Mouse (Mus musculus) kidney, embryonic 16.5 days (tissue): Measurements from ENCODE around the gene Cytl1. TPM values are rescaled to one million over a fixed set of nuclear protein-coding genes. Genes with fewer than 3 reads are reported as not detected.
A peak's percentile ranks its signal among the peaks of the same experiment; 100 is the strongest.

Experiments used
- ATAC-seq: fragments of 200-750 bp; cut with Nextera tagmentation; 2 replicates; pipeline ENCODE4 v1.8.0; 2017; ENCODE audit warnings: moderate TSS enrichment; ENCODE audit not compliant: low FRiP score, low TSS enrichment
- H3K27ac ChIP-seq: fragments of 300-500 bp; sonication (generic); 2 replicates; pipeline ENCODE4 v1.5.1; 2014; ENCODE audit warnings: low read length
- H3K27me3 ChIP-seq: fragments of 300-500 bp; sonication (generic); 2 replicates; pipeline ENCODE4 v1.6.1; 2014; ENCODE audit warnings: low read length, control low read depth, mixed read lengths; ENCODE audit not compliant: insufficient read depth
- H3K36me3 ChIP-seq: fragments of 300-500 bp; sonication (generic); 2 replicates; pipeline ENCODE4 v1.6.1; 2014; ENCODE audit warnings: low read length, control low read depth, mixed read lengths; ENCODE audit not compliant: insufficient read depth
- H3K4me1 ChIP-seq: fragments of 300-500 bp; sonication (generic); 2 replicates; pipeline ENCODE4 v1.6.1; 2014; ENCODE audit warnings: low read length, control low read depth, mixed read lengths; ENCODE audit not compliant: insufficient read depth
- H3K4me2 ChIP-seq: fragments of 300-500 bp; sonication (generic); replicated peaks from 2 replicates; pipeline ENCODE4 v1.6.1; 2014; ENCODE audit warnings: low read depth, low read length
- H3K4me3 ChIP-seq: fragments of 300-500 bp; sonication (generic); 2 replicates; pipeline ENCODE4 v1.5.1; 2014; ENCODE audit warnings: mild to moderate bottlenecking, low read length
- H3K9ac ChIP-seq: fragments of 300-500 bp; sonication (generic); replicated peaks from 2 replicates; pipeline ENCODE4 v1.6.1; 2014; ENCODE audit warnings: low read length
- H3K9me3 ChIP-seq: fragments of 300-500 bp; sonication (generic); 2 replicates; pipeline ENCODE4 v1.6.1; 2016; ENCODE audit warnings: low read length, control low read depth
- WGBS: fragments of 180-500 bp; shearing (Covaris S2); extraction: QIAGEN DNeasy Blood & Tissue Kit; methylation state at CpG from one replicate; pipeline ENCODE4 v1.1.7; 2014; 5-methylcytosine and 5-hydroxymethylcytosine counted together
- polyA plus RNA-seq: library from polyadenylated mRNA; unstranded; fragments of >200 nt; fragmentation: Nextera tagmentation; extraction: Ambion mirVana; gene quantifications from 2 replicates; pipeline ENCODE4 v1.2.1, GENCODE M21; 2015

Cytl1 gene
- polyA plus RNA-seq, 1 experiment from 2014 or later = 1.2 TPM

DNA sequence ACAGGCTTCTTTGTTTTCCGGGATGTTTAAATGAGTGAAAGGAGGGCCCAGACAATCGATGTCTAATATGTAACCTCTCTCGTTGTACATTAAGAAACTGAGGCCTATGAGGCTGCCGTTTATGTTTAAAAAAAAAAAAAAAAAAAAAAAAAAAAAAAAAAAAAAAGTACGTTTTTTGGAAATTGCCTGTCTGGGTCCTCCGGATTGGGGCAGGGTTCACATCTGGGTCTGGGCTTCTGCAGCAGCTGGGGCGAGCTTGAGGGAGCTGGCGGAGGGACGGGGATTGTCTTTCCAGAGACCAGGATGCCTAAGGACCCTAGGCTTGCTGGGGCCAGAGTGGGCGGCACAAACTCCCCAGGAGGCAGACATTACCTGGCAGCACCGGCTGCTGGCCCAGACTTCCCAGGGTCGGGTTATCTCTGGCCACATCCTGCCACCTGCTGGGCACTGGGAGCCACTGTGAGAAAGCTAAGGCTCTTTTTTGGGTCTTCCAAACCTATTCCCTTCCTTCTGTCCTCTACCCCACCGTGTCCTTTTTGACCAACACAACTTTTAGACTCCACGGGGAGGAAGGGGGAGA lies 17.8 kb upstream of the Cytl1 start:
- ATAC-seq = peak; percentile 76
- peaks cover 4% of the 10 kb centered on the region for H3K27me3 ChIP-seq
- 0 out of 2 replicates have a peak overlapping the region, but pooled peaks have one; percentile 23 for H3K9ac ChIP-seq
- H3K4me3 ChIP-seq = peak overlapping the region; percentile 32
- H3K4me2 ChIP-seq = peak overlapping the region; percentile 49
- 0 out of 2 replicates have a peak, but pooled peaks cover 4% of the 10 kb centered on the region for H3K9me3 ChIP-seq
- no peaks in the 10 kb centered on the region for H3K36me3 ChIP-seq
- H3K4me1 ChIP-seq = no peaks in the 10 kb centered on the region
- H3K27ac ChIP-seq = no peak overlapping the region
- WGBS = under 1% methylated on average over 14 of the region's 14 CpGs

DNA sequence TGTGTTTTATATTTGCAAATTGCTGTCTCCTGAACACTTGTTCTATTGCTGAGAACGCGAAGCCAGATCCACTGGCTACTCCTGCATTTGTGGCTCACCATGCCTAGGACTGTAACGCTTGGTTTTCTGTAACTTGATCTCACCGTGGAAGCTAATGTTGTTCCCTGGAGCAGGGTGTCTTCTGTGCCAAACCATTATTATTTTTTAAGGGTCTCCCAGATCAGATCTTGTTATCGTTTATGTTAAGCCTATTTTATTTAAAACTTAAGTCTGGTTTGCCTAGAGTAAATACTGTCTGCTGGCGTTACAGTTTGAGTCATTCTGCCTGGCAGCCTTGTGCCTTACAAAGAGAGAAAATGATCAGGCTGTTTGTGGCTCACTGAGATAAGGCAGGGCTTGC lies 14.6 kb upstream of the Cytl1 start:
- 11% methylated on average over 6 of the region's 6 CpGs for WGBS
- H3K9ac ChIP-seq = no peak overlapping the region
- no peaks in the 10 kb centered on the region for H3K4me1 ChIP-seq
- peaks cover 4% of the 10 kb centered on the region for H3K27me3 ChIP-seq
- no peaks in the 10 kb centered on the region for H3K9me3 ChIP-seq
- no peak for ATAC-seq
- no peaks in the 10 kb centered on the region for H3K36me3 ChIP-seq
- no peak overlapping the region for H3K27ac ChIP-seq
- H3K4me3 ChIP-seq = no peak overlapping the region
- no peak overlapping the region for H3K4me2 ChIP-seq

DNA sequence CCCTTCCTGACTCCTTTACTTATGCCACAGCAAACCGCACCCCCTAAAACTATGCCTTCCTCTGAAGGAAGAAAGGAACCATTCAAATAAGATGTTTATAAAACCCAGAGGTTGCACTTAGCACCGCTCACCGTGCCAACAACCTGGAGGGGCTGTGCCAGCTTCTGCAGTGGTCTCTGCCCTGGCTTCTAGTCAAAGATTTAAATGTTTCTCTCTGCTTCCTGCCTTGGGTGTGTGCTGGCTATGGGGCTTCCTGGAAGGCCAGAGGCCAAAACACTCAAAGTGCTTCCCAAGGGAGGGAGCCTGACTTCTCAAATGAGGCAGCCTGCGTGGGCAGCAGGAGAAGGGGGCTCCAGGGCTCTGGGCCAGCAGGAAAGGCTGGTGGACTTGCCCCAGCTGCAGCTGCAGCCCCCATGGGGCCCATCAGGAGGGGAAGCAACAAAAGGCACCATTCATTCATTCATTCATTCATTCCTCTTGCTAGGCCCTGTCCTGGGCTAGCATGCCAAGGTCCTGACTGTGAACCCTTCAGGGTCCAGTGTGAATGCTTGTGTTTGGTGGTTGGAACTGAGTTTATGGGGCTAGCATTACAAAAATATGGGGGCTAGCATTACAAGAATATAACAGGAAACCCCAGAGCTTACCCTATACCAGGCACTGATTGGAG lies 10.0 kb upstream of the Cytl1 start:
- Histone ChIP-seq H3K27me3 (no peaks in the 10 kb centered on the region; the same call in 1 of the 2 replicates), H3K27ac (no peak overlapping the region), H3K9ac (no peak overlapping the region), H3K4me3 (no peak overlapping the region), H3K36me3 (no peaks in the 10 kb centered on the region), H3K4me2 (no peak overlapping the region), H3K9me3 (no peaks in the 10 kb centered on the region), H3K4me1 (no peaks in the 10 kb centered on the region)
- no peak for ATAC-seq
- 64% methylated on average over 4 of the region's 4 CpGs for WGBS

DNA sequence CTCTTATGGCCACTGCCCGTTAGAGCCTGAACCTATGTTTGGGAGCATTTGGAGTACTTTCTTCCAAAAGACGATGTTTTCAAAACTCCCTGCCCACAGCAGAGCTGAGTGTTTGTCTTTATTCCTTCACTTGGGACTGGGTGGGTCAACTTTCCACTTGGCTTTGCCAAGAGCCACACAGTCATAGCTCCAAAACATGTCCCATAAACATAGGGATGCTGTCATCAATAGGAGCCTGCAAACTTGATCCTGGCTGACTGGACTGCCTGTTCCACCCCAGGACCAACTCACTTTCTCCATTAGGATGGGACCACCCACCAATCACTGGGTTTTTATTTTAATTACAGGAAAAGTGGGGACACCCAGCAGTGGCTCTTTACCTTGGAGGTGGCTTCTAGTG lies 4.5 kb upstream of the Cytl1 start:
- Histone ChIP-seq H3K36me3 (no peaks in the 10 kb centered on the region), H3K4me3 (no peak overlapping the region), H3K4me2 (no peak overlapping the region), H3K4me1 (peaks cover 4% of the 10 kb centered on the region), H3K27ac (no peak overlapping the region), H3K9me3 (no peaks in the 10 kb centered on the region; the same call in 1 of the 2 replicates), H3K9ac (no peak overlapping the region), H3K27me3 (no peaks in the 10 kb centered on the region)
- no peak for ATAC-seq
- WGBS = 84% methylated on average over 2 of the region's 2 CpGs

DNA sequence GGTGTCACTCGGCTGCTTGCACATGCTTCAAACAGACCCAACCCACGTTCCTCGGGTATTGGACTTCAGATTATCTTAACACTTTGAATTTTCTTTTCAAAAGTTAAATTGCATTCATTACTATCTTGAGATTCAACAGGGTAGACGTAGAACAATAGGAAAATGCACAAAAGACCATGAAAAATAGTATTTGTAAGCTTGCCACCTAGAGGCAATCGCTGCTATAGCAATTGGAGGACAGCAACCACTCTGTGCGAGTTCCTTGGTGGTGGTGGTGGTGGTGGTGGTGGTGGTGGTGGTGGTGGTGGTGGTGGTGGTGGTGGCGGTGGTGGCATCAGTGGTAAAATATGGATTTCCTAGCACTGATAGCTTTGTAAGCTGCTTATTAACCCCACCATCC lies 894 bp downstream of the Cytl1 start:
- H3K36me3 ChIP-seq = no peaks in the 10 kb centered on the region
- H3K27me3 ChIP-seq = no peaks in the 10 kb centered on the region
- H3K4me2 ChIP-seq = no peak overlapping the region
- no peak overlapping the region for H3K9ac ChIP-seq
- ATAC-seq = no peak
- peaks cover 4% of the 10 kb centered on the region for H3K4me1 ChIP-seq
- no peak overlapping the region for H3K27ac ChIP-seq
- WGBS = 68% methylated on average over 7 of the region's 7 CpGs
- no peak overlapping the region for H3K4me3 ChIP-seq
- no peaks in the 10 kb centered on the region; the same call in 1 of the 2 replicates for H3K9me3 ChIP-seq

DNA sequence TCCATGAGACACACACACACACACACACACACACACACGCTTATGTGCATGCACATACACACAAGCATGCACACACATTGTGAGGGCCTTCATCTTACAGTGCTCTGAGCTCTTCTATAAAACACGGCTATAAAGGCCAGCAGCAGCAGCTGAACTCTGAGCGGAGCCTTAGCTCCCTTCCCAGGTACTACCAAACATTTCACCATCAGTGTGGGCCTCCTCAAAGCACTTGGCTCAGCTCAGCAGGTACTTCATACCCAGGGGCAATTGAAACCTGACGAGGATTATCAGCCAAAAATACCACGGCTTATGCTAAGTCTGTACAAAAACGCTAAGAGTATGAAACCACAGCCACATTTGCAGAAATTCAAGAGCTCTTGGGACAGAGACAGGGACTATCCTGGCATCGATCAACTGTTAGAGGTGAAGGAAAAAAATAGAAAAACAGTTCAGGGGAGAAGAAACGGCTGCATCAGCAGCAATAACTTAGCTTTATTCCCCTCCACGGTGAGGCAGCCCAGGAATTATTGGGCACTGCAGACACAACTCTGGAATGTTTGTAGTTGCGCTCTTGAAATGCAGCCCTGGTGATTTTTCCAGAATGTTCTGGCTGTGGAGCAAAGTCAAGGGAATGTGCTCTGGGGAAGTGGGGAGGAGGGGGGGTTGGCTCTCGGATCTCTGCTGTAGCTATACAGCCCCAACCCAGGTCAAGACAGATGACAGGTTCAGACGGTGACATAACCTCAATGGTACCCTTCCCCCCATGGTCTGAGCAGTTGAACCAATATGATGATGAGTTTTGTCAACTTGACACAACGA lies 8.8 kb downstream of the Cytl1 start:
- H3K27ac ChIP-seq = no peak overlapping the region
- H3K4me2 ChIP-seq = no peak overlapping the region
- no peaks in the 10 kb centered on the region for H3K4me1 ChIP-seq
- H3K4me3 ChIP-seq = no peak overlapping the region
- H3K36me3 ChIP-seq = no peaks in the 10 kb centered on the region
- ATAC-seq = no peak
- H3K27me3 ChIP-seq = no peaks in the 10 kb centered on the region
- H3K9me3 ChIP-seq = no peaks in the 10 kb centered on the region
- no peak overlapping the region for H3K9ac ChIP-seq
- WGBS = 78% methylated on average over 13 of the region's 13 CpGs

DNA sequence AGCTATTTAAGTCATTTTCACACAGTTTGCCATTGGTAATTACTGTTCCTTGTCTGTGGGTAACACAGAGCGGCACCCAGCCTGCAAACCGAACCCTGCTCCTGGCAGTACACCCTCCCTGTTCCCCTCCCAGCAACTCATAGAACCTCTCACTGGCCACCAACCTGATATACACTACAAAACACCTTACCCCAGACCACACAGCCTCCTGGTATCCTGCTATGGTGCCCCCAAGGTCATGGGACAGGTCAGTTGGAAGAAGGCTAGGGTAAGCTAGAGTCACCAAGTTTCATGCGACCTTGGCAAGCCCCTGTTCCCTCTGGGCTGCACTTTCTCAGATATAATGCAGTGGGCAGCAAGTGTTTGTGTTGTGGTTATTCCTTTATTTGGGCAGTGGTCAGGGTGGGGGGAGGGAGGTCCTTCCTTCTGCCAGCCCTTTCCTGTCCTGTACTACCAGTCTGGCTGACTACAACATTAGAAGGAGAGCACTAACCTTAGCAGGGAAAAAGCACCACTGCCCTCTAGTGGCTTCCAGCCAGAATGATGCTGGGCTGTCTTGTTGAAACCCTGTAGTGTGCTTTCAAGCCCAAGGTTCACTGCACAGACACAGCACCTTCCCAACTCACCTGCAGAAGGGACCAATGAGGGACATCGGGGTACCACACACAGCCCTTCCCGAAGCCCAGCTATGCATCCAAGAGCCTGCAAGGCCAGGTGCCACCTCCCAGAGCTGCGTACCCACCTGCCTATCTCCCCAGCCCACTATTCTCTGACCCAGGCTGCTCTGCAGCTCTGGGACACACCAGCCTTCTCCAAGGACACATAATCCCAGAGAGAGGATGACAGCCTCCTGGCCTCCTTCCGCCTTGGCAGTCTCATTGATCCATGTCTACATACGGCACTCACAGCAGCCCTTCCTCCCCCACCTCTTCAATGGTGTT lies 17.0 kb downstream of the Cytl1 start:
- H3K27ac ChIP-seq = no peak overlapping the region
- H3K36me3 ChIP-seq = no peaks in the 10 kb centered on the region
- 61% methylated on average over 8 of the region's 8 CpGs for WGBS
- ATAC-seq = peak; percentile 64
- no peak overlapping the region for H3K4me3 ChIP-seq
- H3K27me3 ChIP-seq = no peaks in the 10 kb centered on the region
- no peak overlapping the region for H3K4me2 ChIP-seq
- no peaks in the 10 kb centered on the region for H3K9me3 ChIP-seq
- no peak overlapping the region for H3K9ac ChIP-seq
- no peaks in the 10 kb centered on the region for H3K4me1 ChIP-seq

DNA sequence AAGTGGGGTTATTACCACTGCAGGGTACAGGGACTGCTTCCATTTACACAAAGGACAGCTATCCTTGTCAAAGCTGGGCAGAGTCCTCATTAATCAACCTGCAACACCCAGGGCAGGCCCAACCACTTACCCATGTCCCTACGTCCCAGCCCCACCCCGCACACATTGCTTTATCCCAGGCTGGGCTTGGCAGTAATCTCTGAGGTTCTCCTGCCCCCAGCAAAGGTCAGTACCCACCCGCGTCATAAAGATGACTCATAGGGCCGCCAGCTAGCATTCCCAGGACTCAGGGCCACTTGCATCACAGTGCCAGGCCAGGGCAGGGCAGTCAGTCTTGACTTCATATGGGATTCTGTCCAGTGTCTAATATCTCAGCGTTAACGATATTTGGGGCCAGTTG lies 18.0 kb downstream of the Cytl1 start:
- Histone ChIP-seq H3K4me2 (no peak overlapping the region), H3K27ac (no peak overlapping the region), H3K4me3 (no peak overlapping the region), H3K36me3 (no peaks in the 10 kb centered on the region), H3K9me3 (no peaks in the 10 kb centered on the region), H3K9ac (no peak overlapping the region), H3K27me3 (no peaks in the 10 kb centered on the region), H3K4me1 (no peaks in the 10 kb centered on the region)
- 71% methylated on average over 7 of the region's 7 CpGs for WGBS
- no peak for ATAC-seq

DNA sequence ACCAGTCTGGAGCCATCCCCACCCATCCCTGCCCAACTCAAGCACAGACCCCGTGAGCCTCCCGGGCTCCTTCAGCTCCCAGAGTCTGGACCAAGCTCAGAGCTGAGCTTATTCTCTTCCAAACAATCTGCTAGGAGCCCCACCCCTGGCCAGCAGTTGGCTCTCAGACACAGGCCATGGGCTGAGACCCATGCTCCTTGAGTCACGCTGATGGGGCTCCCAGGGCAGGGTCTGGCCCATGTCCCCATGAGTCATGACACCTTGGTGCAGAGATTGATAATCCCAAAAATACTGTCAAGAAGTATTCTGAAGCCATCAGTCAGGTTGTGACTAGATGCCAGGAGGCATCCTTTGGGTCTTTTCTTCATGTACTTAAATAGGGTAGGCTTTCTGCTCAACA lies 26.7 kb downstream of the Cytl1 start:
- Histone ChIP-seq H3K9me3 (peaks cover 7% of the 10 kb centered on the region; the same call in 1 of the 2 replicates), H3K4me2 (no peak overlapping the region), H3K27me3 (no peaks in the 10 kb centered on the region), H3K36me3 (no peaks in the 10 kb centered on the region), H3K27ac (no peak overlapping the region), H3K9ac (no peak overlapping the region), H3K4me1 (peaks cover 8% of the 10 kb centered on the region), H3K4me3 (no peak overlapping the region)
- WGBS = 89% methylated on average over 3 of the region's 3 CpGs
- ATAC-seq = no peak
